Mouse (Mus musculus) limb, embryonic 12.5 days (tissue): ENCODE data around the gene Dok3. TPM values are rescaled to one million over a fixed set of nuclear protein-coding genes. Genes with fewer than 3 reads are reported as not detected.
A peak's percentile ranks its signal among the peaks of the same experiment; 100 is the strongest.

Experiments
- ATAC-seq: fragments of 200-750 bp; cut with Nextera tagmentation; 2 replicates; pipeline ENCODE4 v1.8.0; 2017; ENCODE audit warnings: low read depth, moderate TSS enrichment; ENCODE audit not compliant: insufficient number of reproducible peaks, insufficient read depth, low FRiP score, low TSS enrichment
- H3K27ac ChIP-seq: fragments of 300-500 bp; sonication (generic); 2 replicates; pipeline ENCODE4 v1.5.1; 2016; ENCODE audit warnings: mild to moderate bottlenecking, moderate library complexity
- H3K27me3 ChIP-seq: fragments of 300-500 bp; sonication (generic); 2 replicates; pipeline ENCODE4 v1.6.1; 2016; ENCODE audit warnings: mild to moderate bottlenecking, moderate library complexity
- H3K36me3 ChIP-seq: fragments of 300-500 bp; sonication (generic); 2 replicates; pipeline ENCODE4 v1.6.1; 2016; ENCODE audit warnings: mild to moderate bottlenecking, moderate library complexity
- H3K4me1 ChIP-seq: fragments of 300-500 bp; sonication (generic); replicated peaks from 2 replicates; pipeline ENCODE4 v1.6.1; 2016
- H3K4me2 ChIP-seq: fragments of 300-500 bp; sonication (generic); 2 replicates; pipeline ENCODE4 v1.6.1; 2016; ENCODE audit warnings: mild to moderate bottlenecking, moderate library complexity
- H3K4me3 ChIP-seq: fragments of 300-500 bp; sonication (generic); replicated peaks from 2 replicates; pipeline ENCODE4 v1.5.1; 2016; ENCODE audit warnings: mild to moderate bottlenecking
- H3K9ac ChIP-seq: fragments of 300-500 bp; sonication (generic); replicated peaks from 2 replicates; pipeline ENCODE4 v1.6.1; 2016; ENCODE audit warnings: mild to moderate bottlenecking, moderate library complexity
- H3K9me3 ChIP-seq: fragments of 300-500 bp; sonication (generic); 2 replicates; pipeline ENCODE4 v1.6.1; 2016; ENCODE audit warnings: mild to moderate bottlenecking, moderate library complexity
- WGBS: fragments of 180-500 bp; shearing (Covaris S2); methylation state at CpG from one replicate; pipeline ENCODE4 v1.1.7; 2016; 5-methylcytosine and 5-hydroxymethylcytosine counted together
- polyA plus RNA-seq: library from polyadenylated mRNA; unstranded; fragments of >200 nt; fragmentation: Nextera tagmentation; extraction: Ambion mirVana; gene quantifications from 2 replicates; pipeline ENCODE4 v1.2.1, GENCODE M21; 2016

Dok3 gene
- polyA plus RNA-seq, 1 experiment from 2014 or later = 2.7 TPM

- peaks cover 45% of the 10 kb centered on the region for H3K4me1 ChIP-seq
- H3K4me3 ChIP-seq = peak overlapping the region; percentile 99
- peak overlapping the region; percentile 100 for H3K9ac ChIP-seq
- H3K27ac ChIP-seq = peak overlapping the region; percentile 97; the same call in 1 of the 2 replicates
- H3K27me3 ChIP-seq = no peaks in the 10 kb centered on the region
- peaks cover 41% of the 10 kb centered on the region for H3K36me3 ChIP-seq
- no peaks in the 10 kb centered on the region for H3K9me3 ChIP-seq
- ATAC-seq = no peak
- H3K4me2 ChIP-seq = peak overlapping the region; percentile 80
- WGBS = 36% methylated on average over 14 of the region's 14 CpGs
These were observed 42.9 kb downstream of the Dok3 start for GRCm38 (mm10) chr13:55486029-55486794.

- WGBS = 26% methylated on average over 7 of the region's 7 CpGs
- Histone ChIP-seq H3K4me3 (peak overlapping the region; percentile 99), H3K36me3 (peaks cover 57% of the 10 kb centered on the region), H3K27me3 (no peaks in the 10 kb centered on the region), H3K4me1 (peaks cover 45% of the 10 kb centered on the region), H3K9ac (peak overlapping the region; percentile 2), H3K27ac (peak overlapping the region; percentile 8; the same call in 1 of the 2 replicates), H3K4me2 (peak overlapping the region; percentile 80), H3K9me3 (no peaks in the 10 kb centered on the region)
- ATAC-seq = no peak
These were observed 44.5 kb downstream of the Dok3 start for GRCm38 (mm10) chr13:55484520-55485088.

DNA sequence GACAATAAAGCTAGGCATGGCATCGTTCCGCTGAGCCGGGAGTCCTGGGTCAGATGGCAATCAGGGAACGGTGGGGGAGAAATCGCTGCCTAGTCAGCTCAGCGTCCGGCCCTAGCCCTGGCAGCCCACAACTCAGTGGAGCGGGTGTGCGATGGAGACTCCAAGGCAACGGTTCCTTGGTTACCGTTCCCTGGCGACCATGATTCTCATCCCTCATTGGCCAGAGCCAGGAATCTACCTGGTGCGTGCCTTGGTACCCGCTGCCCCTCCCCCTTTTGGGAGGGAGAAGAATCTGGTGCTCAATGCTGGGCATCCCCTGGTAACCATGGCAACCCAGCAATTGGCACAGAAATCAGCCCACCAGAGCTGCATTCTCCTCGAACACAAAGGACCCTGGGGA, 45.5 kb downstream of the Dok3 start:
- Histone ChIP-seq H3K27me3 (no peaks in the 10 kb centered on the region), H3K9ac (peak overlapping the region; percentile 31; the same call in 1 of the 2 replicates), H3K4me2 (peak overlapping the region; percentile 80; the same call in 1 of the 2 replicates), H3K27ac (0 out of 2 replicates have a peak overlapping the region, but pooled peaks have one; percentile 17), H3K9me3 (no peaks in the 10 kb centered on the region), H3K4me3 (peak overlapping the region; percentile 3; the same call in 1 of the 2 replicates), H3K4me1 (peaks cover 45% of the 10 kb centered on the region), H3K36me3 (peaks cover 67% of the 10 kb centered on the region)
- WGBS = 64% methylated on average over 15 of the region's 15 CpGs
- no peak for ATAC-seq

DNA sequence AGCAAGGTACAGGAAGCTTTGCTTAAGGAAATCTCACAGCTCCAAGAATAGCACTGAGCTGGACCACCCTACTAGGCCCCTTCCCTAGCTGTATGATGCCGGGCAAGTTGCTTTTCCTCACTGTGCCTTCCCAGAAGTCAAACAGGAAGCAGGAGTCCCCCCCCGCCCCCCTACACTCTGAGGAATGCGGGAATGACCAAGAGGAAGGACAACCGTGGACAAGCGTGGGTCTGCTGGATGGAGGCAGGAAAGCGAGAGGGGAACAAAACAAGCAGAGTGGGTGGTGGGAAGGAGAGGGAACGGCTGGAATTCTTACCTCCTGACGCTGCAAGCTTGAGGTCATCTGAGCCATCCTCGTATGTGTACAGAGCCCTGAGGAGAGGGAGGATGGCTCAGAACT, 46.0 kb downstream of the Dok3 start:
- H3K4me3 ChIP-seq = peak overlapping the region; percentile 3; the same call in 1 of the 2 replicates
- no peaks in the 10 kb centered on the region for H3K9me3 ChIP-seq
- peak overlapping the region; percentile 31; the same call in 1 of the 2 replicates for H3K9ac ChIP-seq
- no peak for ATAC-seq
- 53% methylated on average over 9 of the region's 9 CpGs for WGBS
- H3K4me2 ChIP-seq = peak overlapping the region; percentile 80; the same call in 1 of the 2 replicates
- peaks cover 41% of the 10 kb centered on the region for H3K4me1 ChIP-seq
- no peaks in the 10 kb centered on the region for H3K27me3 ChIP-seq
- 0 out of 2 replicates have a peak overlapping the region, but pooled peaks have one; percentile 17 for H3K27ac ChIP-seq
- H3K36me3 ChIP-seq = peaks cover 70% of the 10 kb centered on the region

DNA sequence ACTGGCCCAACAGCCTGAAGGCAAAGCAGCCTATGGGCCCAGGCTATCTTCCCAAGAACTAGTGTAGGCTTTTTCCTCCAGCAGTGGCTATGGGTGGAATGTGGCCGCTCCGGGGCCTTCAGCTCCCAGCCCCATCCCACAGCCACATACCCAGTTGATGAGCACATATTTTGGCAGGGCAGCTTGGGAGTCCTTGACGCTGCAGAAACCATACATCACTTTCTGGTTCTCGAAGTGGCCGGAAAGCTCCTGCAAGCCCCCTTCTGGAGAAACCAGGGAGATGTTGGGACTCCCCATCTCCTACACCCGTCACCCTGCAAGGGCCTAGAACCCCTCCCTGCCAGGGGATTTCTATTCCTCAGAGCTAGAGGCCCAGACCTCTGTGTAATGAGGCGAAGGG, 46.6 kb downstream of the Dok3 start:
- WGBS = 81% methylated on average over 7 of the region's 7 CpGs
- no peak overlapping the region for H3K4me3 ChIP-seq
- H3K9ac ChIP-seq = no peak overlapping the region
- no peaks in the 10 kb centered on the region for H3K9me3 ChIP-seq
- no peak overlapping the region for H3K4me2 ChIP-seq
- ATAC-seq = no peak
- no peaks in the 10 kb centered on the region for H3K27me3 ChIP-seq
- H3K36me3 ChIP-seq = peaks cover 75% of the 10 kb centered on the region
- H3K4me1 ChIP-seq = peaks cover 40% of the 10 kb centered on the region
- no peak overlapping the region for H3K27ac ChIP-seq

GRCm38 (mm10) chr13:55479929-55480328, 49.2 kb downstream of the Dok3 start:
- ATAC-seq = no peak
- Histone ChIP-seq H3K36me3 (peaks cover 87% of the 10 kb centered on the region), H3K27ac (no peak overlapping the region), H3K27me3 (no peaks in the 10 kb centered on the region), H3K9ac (no peak overlapping the region), H3K9me3 (no peaks in the 10 kb centered on the region), H3K4me2 (no peak overlapping the region), H3K4me3 (no peak overlapping the region), H3K4me1 (peaks cover 26% of the 10 kb centered on the region)

- peaks cover 25% of the 10 kb centered on the region for H3K4me1 ChIP-seq
- peaks cover 96% of the 10 kb centered on the region for H3K36me3 ChIP-seq
- no peak overlapping the region for H3K9ac ChIP-seq
- WGBS = 86% methylated on average over 7 of the region's 7 CpGs
- no peak overlapping the region for H3K4me2 ChIP-seq
- H3K4me3 ChIP-seq = no peak overlapping the region
- H3K27ac ChIP-seq = no peak overlapping the region
- H3K9me3 ChIP-seq = no peaks in the 10 kb centered on the region
- H3K27me3 ChIP-seq = no peaks in the 10 kb centered on the region
- no peak for ATAC-seq
These were observed 50.1 kb downstream of the Dok3 start for GRCm38 (mm10) chr13:55479008-55479407.

DNA sequence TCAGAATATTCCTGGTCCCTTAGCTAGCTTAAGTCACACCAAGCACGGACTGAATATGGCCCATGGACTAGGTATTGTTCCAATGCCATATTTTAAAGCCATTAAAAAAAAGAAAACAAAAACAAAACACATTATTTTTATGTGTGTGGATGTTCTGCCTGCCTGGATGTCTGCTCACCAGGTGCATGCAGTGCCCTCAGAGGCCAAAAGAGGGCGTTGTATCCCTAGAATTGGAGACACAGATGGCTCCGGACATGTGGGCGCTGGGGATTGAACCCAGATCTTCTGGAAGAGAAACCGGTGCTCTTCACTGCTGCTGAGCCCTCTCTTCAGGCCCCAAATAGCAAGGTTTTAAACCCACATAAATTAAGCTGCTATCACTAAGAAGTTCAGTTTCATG, 51.1 kb downstream of the Dok3 start:
- Histone ChIP-seq H3K9me3 (no peaks in the 10 kb centered on the region), H3K4me1 (peaks cover 25% of the 10 kb centered on the region), H3K36me3 (peaks cover 93% of the 10 kb centered on the region), H3K27ac (no peak overlapping the region), H3K9ac (no peak overlapping the region), H3K4me3 (no peak overlapping the region), H3K27me3 (no peaks in the 10 kb centered on the region), H3K4me2 (no peak overlapping the region)
- no peak for ATAC-seq
- WGBS = 51% methylated on average over 5 of the region's 5 CpGs

DNA sequence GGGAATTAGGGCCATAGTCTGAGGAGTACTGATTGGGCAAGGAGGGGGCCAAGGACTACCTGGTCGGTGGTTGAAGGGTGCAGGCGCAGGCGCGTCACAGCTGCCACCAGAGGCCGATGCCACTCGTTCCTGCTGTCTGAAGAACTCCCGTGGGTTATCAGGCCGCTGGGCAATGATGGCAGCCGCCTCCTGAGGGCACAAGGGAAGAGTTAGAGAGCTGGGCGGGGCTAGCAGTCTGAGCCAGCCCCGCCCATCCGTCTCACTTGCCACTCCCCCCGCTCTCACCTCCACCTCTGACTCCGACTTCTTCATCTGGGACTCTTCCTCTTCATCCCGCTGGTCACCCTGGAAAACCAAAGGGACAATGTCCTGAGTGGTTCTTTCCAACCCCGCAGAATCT, 51.6 kb downstream of the Dok3 start:
- ATAC-seq = no peak
- Histone ChIP-seq H3K9me3 (no peaks in the 10 kb centered on the region), H3K4me2 (no peak overlapping the region), H3K27me3 (no peaks in the 10 kb centered on the region), H3K4me3 (no peak overlapping the region), H3K27ac (no peak overlapping the region), H3K36me3 (peaks cover 87% of the 10 kb centered on the region), H3K4me1 (peaks cover 29% of the 10 kb centered on the region), H3K9ac (no peak overlapping the region)
- 61% methylated on average over 16 of the region's 16 CpGs for WGBS

DNA sequence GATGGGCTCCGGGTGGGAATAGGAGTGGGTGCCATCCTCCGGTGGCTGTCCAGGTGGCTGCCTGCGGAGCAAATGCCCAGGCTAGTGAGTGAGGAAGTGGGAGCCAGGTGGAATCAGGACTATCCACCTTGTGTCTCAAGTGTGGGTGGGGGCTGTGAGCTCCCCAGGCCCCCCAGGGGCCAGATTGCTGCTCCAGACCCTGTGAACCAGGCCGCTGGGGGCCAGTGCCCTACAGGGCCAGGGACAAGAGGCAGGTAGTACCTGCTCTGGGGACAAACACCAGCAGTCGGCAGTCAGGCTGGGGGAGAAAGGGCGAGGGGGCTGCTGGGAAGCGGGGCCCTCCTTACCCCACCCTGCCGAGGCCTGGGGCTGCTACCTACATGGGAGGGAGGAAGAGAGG, 52.8 kb downstream of the Dok3 start:
- H3K9me3 ChIP-seq = no peaks in the 10 kb centered on the region
- H3K4me2 ChIP-seq = no peak overlapping the region
- H3K4me1 ChIP-seq = peaks cover 30% of the 10 kb centered on the region
- no peaks in the 10 kb centered on the region for H3K27me3 ChIP-seq
- H3K9ac ChIP-seq = no peak overlapping the region
- no peak for ATAC-seq
- no peak overlapping the region for H3K4me3 ChIP-seq
- WGBS = 85% methylated on average over 8 of the region's 8 CpGs
- H3K27ac ChIP-seq = no peak overlapping the region
- peaks cover 75% of the 10 kb centered on the region for H3K36me3 ChIP-seq

DNA sequence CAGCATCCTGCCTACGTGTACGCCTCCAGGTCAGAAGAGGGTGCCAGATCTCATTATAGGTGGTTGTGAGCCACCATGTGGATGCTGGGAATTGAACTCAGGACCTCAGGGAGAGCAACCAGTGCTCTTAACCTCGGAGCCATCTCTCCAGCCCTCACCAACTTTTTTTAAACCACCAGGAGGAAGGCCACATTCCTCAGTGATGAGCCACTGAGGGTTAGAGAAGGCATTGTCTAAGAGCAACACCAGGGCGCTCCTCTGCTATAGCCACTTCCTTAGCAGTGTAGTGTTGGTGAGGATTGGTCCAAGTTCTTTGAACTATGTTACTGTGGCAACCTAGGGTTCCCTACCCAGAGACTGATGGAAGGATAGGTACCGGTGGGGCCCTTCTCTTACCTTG, 53.3 kb downstream of the Dok3 start:
- Histone ChIP-seq H3K27me3 (no peaks in the 10 kb centered on the region), H3K9ac (no peak overlapping the region), H3K27ac (no peak overlapping the region), H3K4me3 (no peak overlapping the region), H3K4me2 (no peak overlapping the region), H3K4me1 (peaks cover 35% of the 10 kb centered on the region), H3K36me3 (peaks cover 70% of the 10 kb centered on the region), H3K9me3 (no peaks in the 10 kb centered on the region)
- no peak for ATAC-seq
- 91% methylated on average over 5 of the region's 5 CpGs for WGBS
